Mouse (Mus musculus) neural tube, embryonic 11.5 days (tissue): Measurements from ENCODE around the gene Iqgap2. TPM values are rescaled to one million over a fixed set of nuclear protein-coding genes. Genes with fewer than 3 reads are reported as not detected.

Source experiments
- ATAC-seq: fragments of 200-750 bp; cut with Nextera tagmentation; 2 replicates; pipeline ENCODE4 v1.8.0; 2017; ENCODE audit warnings: moderate number of reproducible peaks, mild to moderate bottlenecking, moderate TSS enrichment, moderate library complexity; ENCODE audit not compliant: insufficient read depth, low FRiP score, low TSS enrichment
- DNase-seq: peaks from one replicate; pipeline ENCODE4 v3.0.0-alpha.2; 2015; ENCODE audit warnings: low spot score
- H3K27ac ChIP-seq: fragments of 300-500 bp; sonication (generic); 2 replicates; pipeline ENCODE4 v1.5.1; 2014; ENCODE audit warnings: low read depth, mild to moderate bottlenecking, low read length
- H3K27me3 ChIP-seq: fragments of 300-500 bp; sonication (generic); 2 replicates; pipeline ENCODE4 v1.6.1; 2014; ENCODE audit warnings: mild to moderate bottlenecking, low read length, mixed read lengths; ENCODE audit not compliant: control insufficient read depth, insufficient read depth
- H3K36me3 ChIP-seq: fragments of 300-500 bp; sonication (generic); 2 replicates; pipeline ENCODE4 v1.6.1; 2014; ENCODE audit warnings: mild to moderate bottlenecking, low read length, moderate library complexity, mixed read lengths; ENCODE audit not compliant: control insufficient read depth, insufficient read depth
- H3K4me1 ChIP-seq: fragments of 300-500 bp; sonication (generic); 2 replicates; pipeline ENCODE4 v1.6.1; 2014; ENCODE audit warnings: low read length, mixed read lengths; ENCODE audit not compliant: control insufficient read depth, insufficient read depth
- H3K4me2 ChIP-seq: fragments of 300-500 bp; sonication (generic); 2 replicates; pipeline ENCODE4 v1.6.1; 2014; ENCODE audit warnings: low read depth, mild to moderate bottlenecking, moderate library complexity
- H3K4me3 ChIP-seq: fragments of 300-500 bp; sonication (generic); 2 replicates; pipeline ENCODE4 v1.5.1; 2014; ENCODE audit warnings: low read depth, low read length
- H3K9ac ChIP-seq: fragments of 300-500 bp; sonication (generic); 2 replicates; pipeline ENCODE4 v1.6.1; 2014; ENCODE audit warnings: mild to moderate bottlenecking, low read length
- H3K9me3 ChIP-seq: fragments of 300-500 bp; sonication (generic); 2 replicates; pipeline ENCODE4 v1.6.1; 2016; ENCODE audit warnings: low read length; ENCODE audit not compliant: control insufficient read depth
- WGBS: fragments of 180-500 bp; shearing (Covaris S2); extraction: QIAGEN DNeasy Blood & Tissue Kit; methylation state at CpG from one replicate; pipeline ENCODE4 v1.1.7; 2014; 5-methylcytosine and 5-hydroxymethylcytosine counted together
- polyA plus RNA-seq: library from polyadenylated mRNA; unstranded; fragments of >200 nt; fragmentation: Nextera tagmentation; extraction: Ambion mirVana; gene quantifications from 2 replicates; pipeline ENCODE4 v1.2.1, GENCODE M21; 2014

The Iqgap2 gene
- polyA plus RNA-seq, 1 experiment from 2014 or later, result 15.3 TPM

DNA sequence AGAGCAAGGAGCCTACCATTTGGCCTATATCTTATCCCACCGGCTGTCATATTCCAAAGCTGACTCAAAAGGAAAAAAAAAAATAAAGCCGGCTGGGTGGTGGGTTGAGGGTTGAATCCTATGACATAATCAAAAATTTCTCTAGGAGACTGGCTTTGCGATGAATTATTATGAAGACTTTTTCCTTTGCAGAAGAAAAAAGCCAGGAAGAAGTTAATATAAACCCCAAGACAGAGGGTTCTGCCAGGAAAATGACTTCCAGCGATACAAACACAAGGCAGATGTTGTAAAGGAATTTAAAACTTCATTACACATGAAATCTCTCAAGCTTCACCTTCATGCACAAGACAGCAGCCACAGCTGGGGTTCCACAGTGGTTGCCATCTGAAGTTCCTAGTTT lies 146.3 kb downstream of the Iqgap2 start:
- no peak overlapping the region for H3K4me2 ChIP-seq
- no peaks in the 10 kb centered on the region for H3K36me3 ChIP-seq
- no peak overlapping the region for H3K27ac ChIP-seq
- no peak overlapping the region for H3K9ac ChIP-seq
- no peak for DNase-seq
- H3K27me3 ChIP-seq, result no peaks in the 10 kb centered on the region
- H3K4me3 ChIP-seq, result no peak overlapping the region
- no peaks in the 10 kb centered on the region for H3K9me3 ChIP-seq
- 96% methylated on average over 4 of the region's 4 CpGs for WGBS
- H3K4me1 ChIP-seq, result 0 out of 2 replicates have a peak, but pooled peaks cover 2% of the 10 kb centered on the region
- ATAC-seq, result no peak

DNA sequence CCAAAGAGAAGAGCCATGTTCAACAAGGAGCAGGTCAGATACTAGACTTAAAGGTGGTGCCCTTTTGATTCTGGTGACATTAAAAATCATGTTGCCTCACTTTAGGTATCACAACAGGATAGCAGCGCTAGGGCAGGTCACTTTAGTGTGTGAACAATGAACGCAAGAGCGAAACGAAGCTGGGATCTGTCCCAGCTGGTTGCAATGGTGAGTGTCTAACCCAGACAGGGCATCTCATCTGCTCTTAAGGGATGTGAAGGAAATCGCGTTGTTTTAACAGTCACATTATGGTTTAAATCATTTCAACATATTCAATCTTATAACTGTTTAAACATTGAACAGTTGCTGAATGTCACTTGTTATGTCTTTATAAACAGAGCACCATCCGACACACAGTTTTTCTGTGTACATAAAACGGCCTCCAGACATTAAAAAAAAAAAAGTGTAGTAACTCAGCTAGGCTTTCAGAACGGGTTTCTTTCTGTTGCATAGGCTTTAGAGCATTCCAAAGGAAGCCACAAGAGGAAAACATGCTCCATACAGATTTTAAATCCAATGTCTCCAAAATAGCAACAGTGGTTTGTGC lies 148.7 kb downstream of the Iqgap2 start:
- Histone ChIP-seq H3K4me1 (0 out of 2 replicates have a peak, but pooled peaks cover 2% of the 10 kb centered on the region), H3K4me3 (no peak overlapping the region), H3K9ac (no peak overlapping the region), H3K36me3 (no peaks in the 10 kb centered on the region), H3K4me2 (no peak overlapping the region), H3K27me3 (no peaks in the 10 kb centered on the region), H3K27ac (no peak overlapping the region), H3K9me3 (no peaks in the 10 kb centered on the region)
- WGBS, result 88% methylated on average over 9 of the region's 9 CpGs
- no peak for DNase-seq
- no peak for ATAC-seq

DNA sequence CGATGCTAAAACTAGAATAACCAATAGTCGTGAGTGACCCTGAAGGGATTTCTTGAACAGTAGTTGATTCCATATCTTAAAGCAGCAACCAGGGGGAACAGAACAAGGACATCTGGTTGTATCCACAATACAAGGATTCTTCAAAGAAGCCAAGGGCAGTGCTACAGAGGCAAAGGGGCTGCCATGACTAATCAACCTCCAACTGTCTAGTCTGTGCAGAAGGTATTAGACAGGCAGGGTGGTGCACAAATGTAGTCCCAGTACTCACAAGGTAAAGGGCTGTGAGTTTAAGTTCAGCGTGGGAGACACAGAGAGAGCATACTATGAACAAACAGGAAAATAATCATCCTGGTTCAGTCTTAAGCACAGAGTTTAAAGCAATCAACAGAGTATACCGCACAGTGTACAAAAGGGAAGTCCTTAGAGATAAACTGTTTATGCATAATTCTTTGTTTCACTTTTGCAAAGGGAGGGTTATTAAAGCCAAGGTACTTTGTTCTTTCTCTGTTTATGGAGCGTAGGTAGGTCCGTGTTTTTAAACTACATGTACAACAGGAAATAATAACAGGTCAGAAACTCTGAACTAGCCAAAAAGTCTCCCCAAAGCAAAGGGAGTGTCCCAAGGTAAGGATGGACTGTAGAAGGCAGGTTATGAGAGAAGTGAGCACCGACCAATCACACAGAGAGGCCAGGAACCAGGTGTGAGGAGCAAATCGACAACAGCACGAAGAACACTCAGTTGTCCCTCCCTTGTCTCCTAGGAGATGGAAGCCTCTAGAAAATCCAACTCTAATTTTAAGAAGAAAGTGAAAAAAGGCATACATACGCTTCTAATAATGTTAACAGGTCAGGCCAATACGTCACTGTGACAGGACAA lies 149.7 kb downstream of the Iqgap2 start:
- no peak overlapping the region for H3K4me2 ChIP-seq
- no peaks in the 10 kb centered on the region for H3K27me3 ChIP-seq
- ATAC-seq (no peak), DNase-seq (no peak)
- 0 out of 2 replicates have a peak, but pooled peaks cover 2% of the 10 kb centered on the region for H3K4me1 ChIP-seq
- no peaks in the 10 kb centered on the region for H3K9me3 ChIP-seq
- no peaks in the 10 kb centered on the region for H3K36me3 ChIP-seq
- no peak overlapping the region for H3K27ac ChIP-seq
- H3K4me3 ChIP-seq, result no peak overlapping the region
- WGBS, result 89% methylated on average over 11 of the region's 11 CpGs
- H3K9ac ChIP-seq, result no peak overlapping the region

DNA sequence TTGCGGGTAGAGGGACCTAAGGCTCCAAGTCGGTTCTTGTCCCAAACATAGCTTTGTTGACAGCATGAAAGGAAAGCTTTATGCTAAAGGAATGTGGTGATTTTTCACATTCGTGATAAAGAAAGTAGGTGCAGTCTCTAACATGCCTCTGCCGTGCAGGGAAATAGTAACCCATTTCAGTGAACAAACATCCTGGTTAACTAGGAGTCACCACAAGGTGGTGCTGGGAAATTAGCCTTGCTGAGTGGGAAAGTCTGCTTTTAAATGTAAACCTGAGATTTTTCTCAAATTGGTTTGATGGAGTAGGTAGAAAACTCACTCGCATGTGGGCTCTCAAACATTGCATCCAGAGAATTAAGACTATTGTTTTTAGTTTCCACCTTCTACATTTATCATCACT lies 152.1 kb downstream of the Iqgap2 start:
- DNase-seq, result no peak
- no peak for ATAC-seq
- H3K9ac ChIP-seq, result no peak overlapping the region

DNA sequence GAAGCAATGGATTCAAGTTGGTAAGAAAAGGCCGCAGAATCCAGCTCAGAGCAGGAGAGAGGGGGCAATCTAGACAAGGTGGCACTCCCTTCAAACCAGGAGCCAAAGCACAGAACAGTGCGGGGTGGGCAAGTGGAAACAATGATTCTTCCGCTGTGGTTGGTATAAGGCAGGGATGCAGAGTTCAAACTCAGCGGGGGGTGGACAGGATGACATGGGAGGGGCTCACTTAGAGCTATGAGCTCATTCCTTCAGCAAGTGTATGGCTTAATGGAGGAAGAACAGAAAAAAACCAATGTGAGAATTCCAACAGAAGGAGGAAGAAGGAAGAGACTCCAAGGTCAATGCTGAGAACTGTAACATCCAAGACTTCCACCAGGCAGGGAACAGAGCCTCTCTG lies 161.2 kb downstream of the Iqgap2 start:
- Histone ChIP-seq H3K4me1 (no peaks in the 10 kb centered on the region), H3K36me3 (peaks cover 2% of the 10 kb centered on the region; the same call in 1 of the 2 replicates), H3K27me3 (no peaks in the 10 kb centered on the region), H3K4me2 (no peak overlapping the region), H3K9ac (no peak overlapping the region), H3K27ac (no peak overlapping the region), H3K4me3 (no peak overlapping the region), H3K9me3 (no peaks in the 10 kb centered on the region)
- no peak for DNase-seq
- ATAC-seq, result no peak
- 87% methylated on average over 4 of the region's 4 CpGs for WGBS

More for the DNA sequence above, 152.1 kb downstream of the Iqgap2 start:
- Histone ChIP-seq H3K36me3 (no peaks in the 10 kb centered on the region), H3K4me2 (no peak overlapping the region), H3K4me3 (no peak overlapping the region), H3K4me1 (no peaks in the 10 kb centered on the region), H3K27me3 (no peaks in the 10 kb centered on the region), H3K27ac (no peak overlapping the region), H3K9me3 (no peaks in the 10 kb centered on the region)
- WGBS, result 81% methylated on average over 5 of the region's 5 CpGs

DNA sequence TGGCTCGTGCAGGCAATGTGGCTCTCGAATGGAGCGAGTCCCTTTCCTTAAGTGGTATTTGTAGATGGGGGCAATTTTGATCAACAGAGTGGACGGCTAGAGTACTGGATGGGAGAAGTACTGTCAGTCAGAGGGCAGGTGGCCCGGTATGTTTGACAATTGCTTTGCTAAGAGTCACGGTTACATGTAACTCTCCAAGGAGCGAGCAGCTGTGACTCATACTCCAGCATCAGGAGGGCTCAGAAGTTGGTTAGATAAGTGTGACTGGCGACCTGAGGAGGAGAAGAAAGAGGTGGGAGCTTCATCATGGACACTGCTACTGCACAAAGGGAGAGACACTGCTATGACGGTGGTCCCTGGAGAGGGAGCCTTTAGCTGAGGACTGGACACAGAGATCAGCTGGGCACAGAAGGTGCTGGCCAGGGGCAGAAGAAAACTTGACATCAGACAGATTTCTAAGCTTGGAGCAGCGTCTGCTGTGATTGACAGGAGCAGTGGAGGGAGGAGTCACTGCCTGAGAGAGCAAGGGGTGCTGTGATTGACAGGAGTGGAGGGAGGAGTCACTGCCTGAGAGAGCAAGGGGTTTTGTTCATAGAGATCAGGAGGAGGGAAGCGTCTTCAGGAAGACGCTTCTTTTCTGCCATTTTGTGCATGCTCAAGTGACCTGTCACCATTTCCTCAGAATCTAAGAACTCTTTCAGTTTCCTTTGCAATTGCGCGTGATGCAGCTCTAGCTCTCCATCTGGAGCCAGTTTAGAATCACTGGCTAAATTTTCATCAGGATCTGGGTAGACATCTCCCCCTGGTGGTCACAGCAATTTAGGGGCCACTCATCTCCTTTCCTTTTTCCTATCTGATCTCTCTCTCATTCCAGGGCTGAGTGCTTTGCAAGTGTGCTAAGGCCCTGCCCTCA lies 172.1 kb downstream of the Iqgap2 start:
- Histone ChIP-seq H3K4me1 (no peaks in the 10 kb centered on the region), H3K27me3 (no peaks in the 10 kb centered on the region), H3K9me3 (no peaks in the 10 kb centered on the region), H3K36me3 (no peaks in the 10 kb centered on the region), H3K27ac (no peak overlapping the region), H3K4me3 (no peak overlapping the region), H3K4me2 (no peak overlapping the region), H3K9ac (no peak overlapping the region)
- DNase-seq (peak; percentile 66), ATAC-seq (no peak)
- 62% methylated on average over 14 of the region's 14 CpGs for WGBS

DNA sequence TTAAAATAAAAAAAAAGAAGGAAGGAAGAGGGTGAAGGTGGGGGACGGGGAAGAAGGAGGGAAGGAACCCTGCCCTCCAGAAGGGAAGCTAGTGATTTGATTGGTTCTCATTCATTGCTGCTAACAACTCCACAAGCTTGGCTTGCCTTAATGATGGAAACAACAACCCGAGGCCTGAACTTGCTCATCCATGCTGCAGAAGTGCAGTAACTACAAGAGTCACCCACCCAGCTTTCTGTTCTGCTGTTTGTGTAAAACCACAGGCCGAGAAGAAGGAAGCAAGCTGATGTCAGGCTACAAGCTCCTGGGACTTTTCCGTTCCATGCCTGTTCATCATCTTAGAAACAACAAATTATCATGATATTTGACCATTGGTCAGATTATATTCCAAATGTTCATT lies 176.4 kb downstream of the Iqgap2 start:
- Histone ChIP-seq H3K4me1 (no peaks in the 10 kb centered on the region), H3K36me3 (no peaks in the 10 kb centered on the region), H3K27ac (no peak overlapping the region), H3K4me3 (no peak overlapping the region), H3K4me2 (no peak overlapping the region), H3K9ac (no peak overlapping the region), H3K9me3 (no peaks in the 10 kb centered on the region), H3K27me3 (no peaks in the 10 kb centered on the region)
- DNase-seq (no peak), ATAC-seq (no peak)
- WGBS, result 87% methylated on average over 4 of the region's 4 CpGs

DNA sequence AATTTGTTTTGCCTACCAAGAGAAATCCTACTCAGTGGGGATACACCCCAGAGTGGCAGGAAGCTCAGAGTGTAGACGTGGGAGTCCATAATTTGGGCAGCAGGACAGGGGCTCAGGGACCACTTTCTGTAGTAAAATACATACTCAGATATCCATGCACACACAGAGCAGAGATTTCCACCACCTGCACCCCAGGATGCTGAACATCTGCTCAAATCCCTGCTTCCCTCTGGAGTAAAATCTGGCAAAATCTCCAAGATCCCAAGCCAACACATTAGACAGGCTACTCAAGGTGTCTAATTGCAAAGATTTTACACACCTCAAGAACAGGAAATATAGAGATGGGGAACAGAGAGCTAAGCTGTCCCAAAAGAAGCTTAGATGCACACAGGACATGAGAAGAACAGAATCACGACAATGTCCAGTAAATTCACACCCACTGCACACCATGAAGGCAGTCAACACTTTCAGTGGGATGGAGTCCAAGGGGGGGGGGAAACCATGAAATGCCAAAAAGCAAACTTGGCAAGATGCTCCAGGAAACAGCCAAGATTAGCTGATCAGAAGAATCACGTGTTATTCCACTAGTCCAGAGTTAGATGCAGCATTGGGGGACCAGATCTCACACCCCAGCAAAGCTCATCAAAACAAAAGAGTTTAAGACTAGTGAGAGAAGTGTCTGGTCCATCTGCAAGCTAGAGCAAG lies 177.3 kb downstream of the Iqgap2 start:
- Histone ChIP-seq H3K36me3 (no peaks in the 10 kb centered on the region), H3K4me1 (no peaks in the 10 kb centered on the region)
- ATAC-seq, result no peak

More for the DNA sequence above, 177.3 kb downstream of the Iqgap2 start:
- 65% methylated on average over 3 of the region's 3 CpGs for whole genome bisulfite sequencing
- Histone ChIP-seq H3K9me3 (no peaks in the 10 kb centered on the region), H3K4me2 (no peak overlapping the region), H3K27ac (no peak overlapping the region), H3K9ac (no peak overlapping the region), H3K4me3 (no peak overlapping the region), H3K27me3 (no peaks in the 10 kb centered on the region)
- DNase-seq, result no peak
